Mouse (Mus musculus) frontal cortex, postnatal 36 days (tissue): ENCODE measurements around the gene Usp29.
A peak's percentile ranks its signal among the peaks of the same experiment; 100 is the strongest.

ENCODE experiments used
- DNase-seq, 2 experiments: peaks; one replicate each; pipeline ENCODE4 v3.0.0; 2022; ENCODE audit warnings: low spot score in 2 of 2

The Usp29 gene

DNA sequence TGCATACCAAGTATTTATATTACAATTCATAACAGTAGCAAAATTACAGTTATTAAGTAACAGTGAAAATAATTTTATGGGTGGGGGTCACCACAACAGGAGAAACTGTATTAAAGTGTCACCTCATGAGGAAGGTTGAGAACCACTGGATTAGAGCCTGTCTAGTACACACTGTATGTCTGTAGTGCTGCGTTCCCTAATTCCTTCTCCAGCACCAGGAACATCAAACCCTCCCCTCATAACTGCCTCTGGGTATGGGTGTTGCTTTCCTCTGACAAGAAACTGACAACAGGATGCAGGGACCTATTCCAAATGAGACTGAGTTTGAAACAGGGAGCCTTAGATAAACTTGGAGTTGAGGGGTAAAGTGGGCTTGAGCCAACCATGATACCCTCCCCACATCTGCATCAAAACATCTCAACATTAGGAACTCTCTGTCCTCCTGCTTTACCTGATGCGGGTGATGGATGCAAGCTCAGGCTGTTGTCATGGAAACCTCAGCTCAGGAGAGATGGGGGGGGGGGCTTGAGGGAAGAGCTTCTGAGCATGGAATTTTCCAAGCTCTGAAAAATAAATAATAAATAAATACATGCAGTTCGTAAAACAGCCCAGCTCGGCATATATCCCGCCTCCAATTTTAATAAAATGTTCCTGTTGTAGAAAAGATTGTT, 86.5 kb downstream of the Usp29 start:
- no peak for DNase-seq

DNA sequence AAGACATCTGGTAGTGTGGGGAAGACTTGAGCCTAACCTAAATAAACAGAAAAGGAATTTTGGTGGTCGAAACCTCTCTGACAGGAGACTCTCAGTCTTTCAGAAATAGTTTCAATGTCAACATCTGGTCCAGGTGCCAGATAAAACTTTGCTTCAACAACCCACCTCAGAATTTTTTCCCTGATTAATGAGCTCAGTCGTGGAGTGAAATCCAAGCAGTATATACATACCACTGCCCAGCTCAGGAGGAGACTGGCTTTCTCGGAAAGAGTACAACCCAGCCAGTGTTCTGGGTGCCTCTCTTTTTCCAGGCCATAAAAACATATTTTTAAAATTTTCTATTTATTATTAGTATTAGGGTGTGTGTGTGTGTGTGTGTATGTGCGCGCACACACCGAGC, 89.9 kb downstream of the Usp29 start:
- DNase-seq = no peak

DNA sequence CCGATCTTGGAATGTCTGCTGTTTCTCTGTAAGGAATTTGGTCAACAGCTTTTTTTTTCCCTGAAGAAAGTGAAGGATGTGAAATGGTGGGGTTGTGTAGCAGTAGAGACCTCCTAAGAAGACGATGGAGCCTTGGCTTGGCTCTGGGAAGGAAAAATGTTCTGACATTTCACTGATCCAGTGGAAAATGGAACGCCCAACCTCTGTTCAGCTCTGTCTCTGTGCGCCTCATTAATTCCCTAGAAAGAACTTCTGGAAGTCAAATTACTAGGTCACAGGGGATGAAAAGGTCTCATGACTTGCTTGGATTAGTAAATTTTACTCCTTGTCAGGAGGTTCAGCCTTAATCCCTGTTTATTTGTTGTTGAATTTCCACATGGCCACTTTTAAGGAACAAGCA, 92.3 kb downstream of the Usp29 start:
- no peak for DNase-seq

DNA sequence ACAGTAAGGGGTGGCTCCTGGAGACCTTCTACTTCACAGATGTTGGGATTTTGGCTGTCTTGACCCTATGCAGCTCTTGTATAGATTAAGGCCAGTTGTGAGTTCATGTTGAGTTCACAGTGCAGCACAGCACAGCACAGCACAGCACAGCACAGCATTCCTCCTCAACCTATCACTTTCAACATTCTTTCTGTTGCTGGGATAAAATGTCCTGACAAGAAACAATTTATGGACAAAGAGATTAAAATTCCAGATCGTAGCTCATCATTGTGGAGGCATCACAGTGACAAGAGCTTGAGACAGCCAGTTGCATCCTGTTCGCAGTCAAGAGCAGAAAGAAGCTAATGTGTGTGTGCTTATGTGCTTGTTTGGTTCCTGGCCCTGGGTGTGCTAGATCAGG, 93.3 kb downstream of the Usp29 start:
- DNase-seq = no peak

DNA sequence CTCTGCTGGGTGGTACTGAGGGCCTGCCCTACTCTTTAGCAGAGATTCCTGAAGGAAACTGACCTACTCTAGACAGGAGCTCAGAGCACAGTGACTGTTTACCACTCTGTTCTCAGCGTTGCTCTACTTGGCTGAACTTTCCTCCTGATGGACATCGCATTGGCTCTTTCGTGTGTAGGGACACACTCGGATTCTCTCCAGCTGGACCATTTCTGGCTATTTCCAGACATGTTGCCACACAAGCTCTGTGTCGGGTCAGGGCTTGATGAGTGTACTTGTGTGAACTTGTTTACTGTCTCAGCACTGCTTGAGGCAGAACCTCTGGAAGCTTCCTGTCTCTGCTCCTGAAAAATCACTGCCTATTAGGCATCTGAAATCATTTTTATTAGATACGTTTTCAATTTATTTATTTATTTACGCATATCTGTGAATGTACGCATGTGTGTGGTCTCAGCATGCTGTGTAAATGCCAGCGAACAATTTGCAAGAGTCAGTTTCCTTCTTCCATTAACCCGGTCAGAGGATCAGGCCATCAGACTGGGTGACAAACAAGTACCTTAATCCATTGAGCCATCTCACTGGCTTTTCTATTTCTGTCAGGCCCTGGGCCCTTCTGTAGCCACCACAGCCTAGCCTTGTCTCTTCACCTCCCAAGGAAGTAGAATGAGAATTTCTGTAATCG, 95.7 kb downstream of the Usp29 start:
- no peak for DNase-seq

DNA sequence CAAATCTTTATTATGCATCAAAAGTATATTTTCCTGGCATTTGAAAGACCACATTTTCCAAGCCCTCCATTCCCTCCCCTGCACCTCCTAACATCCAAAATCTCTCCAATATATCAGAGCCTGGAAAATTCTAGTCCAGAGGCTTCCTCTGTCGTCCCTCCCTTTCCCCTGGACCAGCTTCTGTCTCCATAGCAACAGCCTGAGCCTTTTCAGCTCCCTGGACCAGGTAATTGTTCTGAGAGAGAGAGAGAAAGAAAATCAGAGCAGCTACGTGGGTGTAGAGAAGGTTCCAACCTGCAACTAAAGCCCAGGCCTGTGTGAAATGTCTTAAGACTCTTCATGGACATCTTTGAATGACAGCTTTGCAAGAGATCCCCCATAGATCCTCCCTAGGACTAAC, 98.8 kb downstream of the Usp29 start:
- DNase-seq = no peak

DNA sequence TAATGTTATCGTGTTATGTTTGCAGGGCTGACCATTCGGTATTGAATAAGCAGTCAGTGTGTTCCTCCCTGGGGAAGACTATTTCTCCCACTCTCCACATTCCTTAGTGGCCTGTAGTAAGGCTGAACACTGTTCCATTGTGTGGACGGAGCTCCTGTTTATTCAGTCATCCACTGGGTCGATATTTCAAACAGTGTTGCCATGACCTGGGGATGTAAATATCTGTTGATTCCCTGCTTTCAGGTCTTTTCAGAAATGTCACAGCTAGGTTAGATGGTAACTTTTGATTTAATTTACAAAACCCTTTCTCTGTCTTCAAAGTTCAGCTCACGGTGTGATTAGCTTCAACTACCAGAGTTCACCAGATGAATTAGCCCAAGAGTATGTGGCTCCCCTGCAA, 104.6 kb downstream of the Usp29 start:
- DNase-seq = no peak

DNA sequence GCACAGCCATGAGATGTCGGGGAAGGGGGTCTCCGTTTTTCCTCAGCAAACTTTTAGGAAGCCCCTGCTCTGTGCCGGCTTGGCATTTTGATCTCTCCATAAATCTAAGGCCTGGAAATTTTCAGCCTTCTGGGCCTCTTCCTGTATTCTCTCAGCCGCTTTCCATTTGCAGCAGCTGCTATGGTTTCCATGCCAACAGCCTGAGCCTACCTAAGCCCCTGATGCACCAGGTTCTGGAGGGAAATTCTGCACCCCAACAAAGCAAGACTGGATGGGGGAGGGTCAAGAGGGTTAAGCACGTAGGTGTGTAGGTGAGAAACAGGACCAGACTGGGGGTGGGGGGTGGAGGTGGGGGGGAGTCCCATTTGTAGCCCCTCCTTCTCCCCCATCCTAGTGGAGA, 105.0 kb downstream of the Usp29 start:
- peak in 1 of 2 experiments; percentile 15 for DNase-seq

DNA sequence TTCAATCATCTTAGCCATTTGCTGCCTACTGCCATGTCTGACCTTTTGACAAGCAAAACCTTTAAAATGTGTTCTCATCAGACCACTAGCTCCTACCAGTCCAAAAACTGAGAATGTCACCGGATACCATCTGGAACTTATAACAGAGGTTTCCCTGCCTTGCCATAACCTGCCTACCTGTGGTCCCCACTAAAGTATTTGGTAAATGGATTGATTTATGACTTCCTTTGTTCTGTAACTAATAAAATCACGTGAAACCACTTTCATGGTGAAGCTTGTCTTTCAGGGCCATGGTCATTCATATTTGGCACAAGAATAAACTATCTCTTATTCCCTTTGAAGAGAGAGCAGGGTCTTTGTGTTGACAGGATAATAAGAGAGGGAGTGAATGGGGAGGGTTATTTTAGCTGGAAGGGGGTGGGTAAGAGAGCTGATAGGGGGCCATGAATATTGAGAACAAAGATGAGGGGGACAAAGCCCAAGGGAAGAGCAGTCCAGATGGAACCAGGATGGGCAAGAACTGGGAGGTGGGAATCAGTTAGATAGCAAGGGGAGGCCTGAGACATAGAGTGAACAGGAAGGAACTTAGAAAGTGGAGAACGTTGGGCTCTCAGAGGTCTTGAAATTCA, 107.0 kb downstream of the Usp29 start:
- DNase-seq = no peak

DNA sequence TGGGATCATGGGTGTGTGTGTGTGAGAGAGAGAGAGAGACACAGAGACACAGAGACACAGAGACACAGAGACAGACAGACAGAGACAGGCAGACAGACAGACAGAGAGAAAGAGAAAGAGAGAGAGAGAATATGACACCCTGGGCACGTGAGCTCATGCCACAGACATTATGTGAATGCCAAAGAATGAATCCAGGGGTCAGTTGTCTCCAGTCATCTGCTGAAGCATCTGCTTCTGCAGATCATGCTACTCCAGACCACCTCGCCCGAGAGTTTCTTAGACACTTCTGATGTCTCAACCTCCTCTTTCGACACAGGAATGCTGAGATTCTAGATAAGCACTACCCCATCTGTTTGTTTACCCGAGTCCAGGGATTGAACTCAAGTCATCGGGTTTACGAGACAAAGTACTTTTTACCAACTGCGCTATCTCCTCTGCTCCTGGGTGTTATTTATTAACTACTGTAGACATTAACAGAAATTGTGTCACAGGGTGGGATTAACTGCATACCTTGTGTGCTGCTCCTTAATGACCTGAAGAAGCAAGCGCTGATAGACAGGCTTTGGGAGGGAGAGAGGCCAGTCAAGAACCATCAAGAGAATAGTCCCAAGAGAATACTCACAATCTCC, 107.7 kb downstream of the Usp29 start:
- no peak for DNase-seq

DNA sequence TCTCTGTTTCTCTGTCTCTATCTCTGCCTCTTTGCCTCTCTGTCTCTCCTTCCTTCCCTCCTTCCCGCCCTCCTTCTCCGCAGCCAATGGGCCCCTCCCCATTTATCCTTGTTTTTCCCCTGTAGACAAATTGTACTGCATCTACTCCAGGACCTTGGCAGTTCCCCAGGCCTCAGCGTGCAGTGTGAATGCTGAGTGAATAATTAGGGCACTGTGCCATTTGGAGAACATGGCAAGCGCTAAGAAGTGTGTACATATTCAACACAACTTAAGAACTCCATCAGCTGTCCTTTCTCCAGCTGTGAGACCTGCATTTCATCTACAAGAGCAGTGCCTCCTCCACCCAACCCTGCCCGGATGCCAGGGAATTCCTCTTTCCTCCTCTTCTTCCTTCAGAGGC, 110.5 kb downstream of the Usp29 start:
- DNase-seq = peak; percentile 16 to 18

DNA sequence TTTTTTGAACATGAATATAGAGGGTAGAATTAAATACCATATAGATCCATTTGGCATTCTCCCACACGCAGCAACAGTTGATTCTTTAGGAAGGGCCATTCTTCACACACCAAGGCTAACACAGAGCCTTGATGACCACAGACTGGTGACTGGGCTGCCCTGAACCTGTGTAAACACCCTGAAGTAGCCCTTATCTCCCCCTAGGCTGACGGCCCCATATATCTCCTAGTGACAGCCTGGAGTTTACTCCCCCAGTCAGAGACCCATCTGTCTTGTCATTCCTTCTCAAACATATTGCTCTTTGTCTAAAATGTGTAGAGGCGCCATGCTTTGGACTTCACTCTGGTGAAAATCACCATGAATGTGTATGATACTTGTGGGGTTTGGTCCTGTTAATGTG, 119.1 kb downstream of the Usp29 start:
- DNase-seq = no peak

DNA sequence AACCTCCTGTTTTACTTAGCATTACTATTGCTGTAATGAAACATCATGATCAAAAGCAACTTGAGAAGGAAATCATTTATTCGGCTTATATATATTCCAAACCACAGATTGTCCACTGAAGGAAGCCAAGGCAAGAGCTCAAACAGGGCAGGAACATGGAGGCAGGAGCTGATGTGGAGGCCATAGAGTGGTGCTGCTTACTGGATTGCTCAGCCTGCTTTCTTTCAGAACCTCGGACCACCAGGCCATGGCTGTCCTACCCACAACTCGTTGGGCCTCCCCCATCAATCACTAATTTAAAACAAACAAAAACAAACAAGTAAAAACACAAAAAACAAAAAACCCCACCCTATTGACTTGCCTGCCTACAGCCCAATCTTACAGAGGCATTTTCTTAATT, 119.9 kb downstream of the Usp29 start:
- no peak for DNase-seq

DNA sequence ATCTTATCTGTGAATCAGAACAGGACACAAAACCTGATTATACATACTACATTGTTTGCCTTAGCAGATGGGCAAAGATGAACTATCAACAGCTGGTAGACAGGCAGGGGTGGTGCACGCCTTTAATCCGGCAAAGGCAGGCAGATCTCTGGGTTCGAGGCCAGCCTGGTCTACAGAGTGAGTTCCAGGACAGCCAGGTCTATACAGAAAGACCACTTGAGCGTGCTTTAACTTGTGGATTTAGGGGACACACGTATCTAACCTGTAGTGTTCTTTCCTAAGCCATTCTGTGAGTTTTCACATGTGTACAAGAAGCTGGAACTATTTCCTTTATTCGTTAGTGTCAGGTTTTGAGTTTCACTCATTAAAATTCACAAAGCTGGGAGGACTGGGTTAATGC, 120.9 kb downstream of the Usp29 start:
- DNase-seq = no peak

DNA sequence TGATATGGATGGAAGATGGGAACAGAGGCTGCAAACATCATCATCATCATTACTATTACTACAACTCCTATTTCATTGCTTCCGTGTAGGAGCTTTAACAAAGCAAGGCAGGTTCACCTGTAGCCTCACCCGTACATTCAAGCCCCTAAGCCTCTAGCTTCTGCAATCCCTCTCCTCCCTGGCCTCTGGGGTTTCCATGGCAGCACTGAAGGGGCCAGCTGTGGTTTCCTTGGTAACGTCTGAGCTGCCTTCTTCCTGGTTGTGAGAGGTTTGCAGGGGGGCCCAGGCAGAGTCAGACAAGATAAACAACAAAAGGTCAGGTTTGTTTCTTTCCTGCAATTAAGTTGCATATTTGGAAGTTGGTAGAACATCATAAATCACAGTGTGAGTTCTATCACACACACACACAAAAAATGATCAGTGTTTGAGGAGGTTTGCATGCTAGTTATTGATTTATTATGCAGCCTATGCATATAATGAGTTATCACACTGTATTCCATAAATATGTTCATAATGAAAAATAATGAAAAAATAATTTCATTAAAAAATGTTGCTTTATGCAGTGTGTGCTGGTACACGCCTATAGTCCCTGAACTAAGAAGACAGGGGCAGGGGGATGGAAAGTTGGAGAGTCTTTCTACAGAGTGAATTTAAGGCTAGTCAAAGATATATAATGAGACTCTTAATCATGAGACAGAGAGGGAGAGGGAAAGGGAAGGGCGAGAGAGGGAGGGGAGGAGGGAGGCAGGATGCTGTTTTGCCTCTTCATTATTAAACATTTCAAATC, 121.5 kb downstream of the Usp29 start:
- DNase-seq = no peak

DNA sequence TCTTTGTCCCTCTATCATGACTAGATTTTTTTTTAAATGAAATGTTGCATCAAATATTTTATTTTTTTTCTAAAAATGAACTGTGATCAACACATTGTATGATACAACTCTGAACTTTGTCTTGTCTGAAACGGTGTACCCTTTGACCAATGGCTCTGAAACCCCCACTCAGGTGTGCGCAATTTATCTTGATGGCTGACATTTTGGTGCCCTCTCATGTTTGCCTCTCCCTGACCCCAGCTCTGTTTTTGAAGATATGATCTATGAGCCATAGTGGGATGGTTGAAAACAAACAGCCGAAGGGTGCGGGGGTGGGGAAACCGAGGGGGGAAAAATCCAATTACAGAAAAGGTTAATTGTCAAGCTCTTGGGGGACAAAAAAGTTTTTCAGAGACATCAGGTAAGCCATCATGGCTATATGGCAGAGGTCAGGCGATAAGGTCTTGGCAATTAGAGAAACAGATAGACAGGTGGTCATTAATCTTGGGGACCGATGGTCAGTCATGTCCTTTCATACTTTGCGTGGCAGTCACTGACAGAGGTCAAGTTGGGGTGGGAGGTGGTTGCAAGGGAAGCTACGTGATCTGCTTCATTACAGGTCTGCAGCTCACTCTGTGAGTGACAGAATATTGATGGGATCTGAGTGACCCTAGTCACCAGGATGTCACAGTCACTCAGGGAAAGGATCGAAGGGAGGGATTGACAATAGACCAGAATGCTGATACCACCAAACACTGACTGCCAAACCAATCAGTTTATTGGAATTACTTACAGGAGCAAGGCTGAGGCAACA, 125.4 kb downstream of the Usp29 start:
- DNase-seq = no peak

DNA sequence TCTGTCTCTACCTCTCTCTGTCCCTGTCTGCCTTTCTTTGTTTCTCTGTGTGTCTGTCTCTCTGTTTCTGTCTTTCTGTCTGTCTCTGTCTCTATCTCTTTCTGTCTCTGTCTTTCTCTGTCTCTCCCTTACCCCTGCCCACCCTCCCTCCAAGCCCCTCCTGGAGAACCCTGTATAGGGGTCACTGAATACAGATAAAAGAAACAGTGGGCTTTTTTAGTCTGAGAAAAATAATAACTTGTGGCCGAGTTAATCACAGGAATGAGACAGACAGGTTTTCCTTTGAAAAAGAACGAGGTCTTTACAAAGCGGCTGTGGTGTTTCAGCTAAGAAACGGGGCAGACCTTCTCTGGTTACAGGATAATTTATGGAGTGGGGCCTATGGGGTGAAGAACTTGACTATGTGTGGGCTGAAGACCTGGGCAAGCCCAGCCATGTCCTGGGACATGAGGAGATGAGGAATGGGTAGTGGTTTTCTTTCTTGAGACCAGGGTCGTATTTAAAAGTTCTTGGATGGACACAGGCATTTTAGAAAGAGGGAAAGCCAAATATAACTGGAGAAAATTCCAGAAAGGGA, 128.4 kb downstream of the Usp29 start:
- DNase-seq = no peak

DNA sequence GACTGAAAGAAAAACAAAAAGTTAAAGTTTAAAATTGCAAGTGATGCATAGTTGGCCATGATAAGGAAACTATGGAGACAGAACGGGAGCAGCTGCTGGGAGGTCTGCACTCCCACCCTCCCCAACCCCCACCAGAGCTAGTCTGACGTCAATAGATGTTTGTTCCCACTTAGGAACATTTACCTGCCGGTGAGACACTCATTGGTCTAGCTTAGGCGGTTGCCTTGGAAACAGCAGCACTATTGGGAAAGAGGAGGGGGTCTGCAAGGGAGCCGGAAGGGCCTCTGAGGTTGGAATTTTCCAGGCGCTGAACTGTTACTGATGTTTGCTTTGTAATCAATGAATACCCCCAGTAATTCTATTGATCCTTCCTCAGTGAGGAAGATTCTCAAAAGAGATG, 130.3 kb downstream of the Usp29 start:
- no peak for DNase-seq

DNA sequence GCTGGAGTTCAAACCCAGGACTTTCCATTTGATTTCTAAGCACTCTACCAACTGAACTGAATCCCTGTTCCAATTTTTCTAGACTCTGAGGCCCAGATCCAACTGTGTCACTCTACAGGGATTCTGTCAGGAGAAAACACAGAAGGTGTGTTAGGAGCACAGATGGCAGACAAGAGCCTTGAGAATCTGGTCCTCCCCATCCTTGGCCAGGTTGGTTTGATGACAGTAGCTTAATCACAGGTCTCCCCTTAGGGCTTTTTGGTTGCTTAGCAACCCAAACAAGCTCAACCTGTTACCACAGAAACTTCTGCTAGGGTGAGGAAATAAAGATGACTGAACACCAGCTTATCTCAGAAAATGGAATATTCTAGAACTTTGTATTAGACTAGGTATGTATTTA, 136.0 kb downstream of the Usp29 start:
- DNase-seq = peak in 1 of 2 experiments; percentile 38

DNA sequence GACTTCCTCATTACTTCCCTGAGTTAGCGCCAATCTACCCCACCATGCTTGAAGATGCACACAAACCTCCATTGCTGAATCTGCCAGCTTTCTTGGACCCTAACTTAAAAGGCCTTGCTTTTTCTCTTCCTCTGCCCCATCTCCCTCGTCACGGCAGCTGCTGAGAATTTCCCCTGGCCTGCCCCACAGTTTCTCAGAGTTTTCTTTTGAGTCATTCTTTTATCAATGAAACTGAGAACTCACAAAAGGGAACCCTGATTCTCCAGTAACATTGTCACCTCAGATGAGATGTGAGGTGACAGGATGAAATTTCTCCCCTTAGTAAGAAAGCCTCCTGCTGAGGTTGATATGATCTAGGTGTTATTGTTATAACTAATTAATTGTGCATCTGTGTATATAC, 138.5 kb downstream of the Usp29 start:
- no peak for DNase-seq

DNA sequence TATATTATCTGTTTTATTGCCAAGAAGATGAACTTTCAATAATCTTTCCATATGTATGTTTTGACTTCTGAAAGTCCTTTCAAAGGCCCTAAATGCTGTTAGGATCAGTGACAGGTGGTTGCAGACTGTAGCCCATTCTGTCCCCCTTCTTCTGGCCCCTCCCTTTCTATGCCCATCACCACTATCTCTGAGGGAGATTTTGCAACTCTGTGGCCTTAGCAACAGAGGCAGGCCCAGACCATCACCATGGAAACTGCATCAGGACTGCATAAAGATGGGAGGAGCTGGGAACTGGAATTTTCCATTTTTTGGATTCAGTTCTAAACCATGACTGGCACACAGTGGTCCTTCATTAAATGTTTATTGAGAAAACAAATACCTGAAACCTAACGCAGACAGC, 139.2 kb downstream of the Usp29 start:
- no peak for DNase-seq
